Mouse (Mus musculus) midbrain, postnatal 0 days (tissue): Measurements from ENCODE around the gene Arhgef19. TPM values are rescaled to one million over a fixed set of nuclear protein-coding genes. Genes with fewer than 3 reads are reported as not detected.

ENCODE experiments used
- ATAC-seq: fragments of 200-750 bp; cut with Nextera tagmentation; 2 replicates; pipeline ENCODE4 v1.8.0; 2017; ENCODE audit warnings: moderate number of reproducible peaks, mild to moderate bottlenecking, moderate TSS enrichment, moderate library complexity; ENCODE audit not compliant: low FRiP score
- DNase-seq: peaks from one replicate; pipeline ENCODE4 v3.0.0-alpha.2; 2015; ENCODE audit warnings: low spot score
- H3K27ac ChIP-seq: fragments of 300-500 bp; sonication (generic); 2 replicates; pipeline ENCODE4 v1.5.1; 2014; ENCODE audit warnings: low read depth, mild to moderate bottlenecking, low read length, mixed read lengths
- H3K27me3 ChIP-seq: fragments of 300-500 bp; sonication (generic); 2 replicates; pipeline ENCODE4 v1.6.1; 2014; ENCODE audit warnings: low read length, control low read depth, mixed read lengths; ENCODE audit not compliant: insufficient read depth
- H3K36me3 ChIP-seq: fragments of 300-500 bp; sonication (generic); 2 replicates; pipeline ENCODE4 v1.6.1; 2014; ENCODE audit warnings: low read length, control low read depth, mixed read lengths; ENCODE audit not compliant: insufficient read depth
- H3K4me1 ChIP-seq: fragments of 300-500 bp; sonication (generic); 2 replicates; pipeline ENCODE4 v1.6.1; 2014; ENCODE audit warnings: mild to moderate bottlenecking, control low read depth, antibody characterized with exemption, low read length, mixed read lengths; ENCODE audit not compliant: insufficient read depth
- H3K4me2 ChIP-seq: fragments of 300-500 bp; sonication (generic); 2 replicates; pipeline ENCODE4 v1.6.1; 2014; ENCODE audit warnings: low read depth, mild to moderate bottlenecking, low read length, mixed read lengths; ENCODE audit not compliant: poor library complexity, severe bottlenecking
- H3K4me3 ChIP-seq: fragments of 300-500 bp; sonication (generic); 2 replicates; pipeline ENCODE4 v1.5.1; 2014; ENCODE audit warnings: low read depth, mild to moderate bottlenecking, low read length, moderate library complexity
- H3K9ac ChIP-seq: fragments of 300-500 bp; sonication (generic); replicated peaks from 2 replicates; pipeline ENCODE4 v1.6.1; 2014; ENCODE audit warnings: mild to moderate bottlenecking, low read length, moderate library complexity, mixed read lengths; ENCODE audit not compliant: poor library complexity, severe bottlenecking
- H3K9me3 ChIP-seq: fragments of 300-500 bp; sonication (generic); 2 replicates; pipeline ENCODE4 v1.6.1; 2016; ENCODE audit warnings: low read length, control low read depth
- CTCF ChIP-seq: IDR thresholded peaks from 2 replicates; pipeline ENCODE4 v1.5.1; 2016; ENCODE audit warnings: antibody characterized with exemption, mild to moderate bottlenecking
- WGBS: fragments of 180-500 bp; shearing (Covaris S2); extraction: QIAGEN DNeasy Blood & Tissue Kit; methylation state at CpG from one replicate; pipeline ENCODE4 v1.1.7; 2014; 5-methylcytosine and 5-hydroxymethylcytosine counted together
- polyA plus RNA-seq: library from polyadenylated mRNA; unstranded; fragments of >200 nt; fragmentation: Nextera tagmentation; extraction: Ambion mirVana; gene quantifications from 2 replicates; pipeline ENCODE4 v1.2.1, GENCODE M21; 2015
- total RNA-seq: library from RNA; depleted of rRNA; stranded (reverse); fragments of >200 nt; gene quantifications from 2 replicates; pipeline ENCODE4 v1.2.3, GENCODE M21; 2014

The Arhgef19 gene
- total and polyA plus RNA-seq, 2 experiments from 2014 or later, result 1.3 TPM

- no peak overlapping the region for H3K27ac ChIP-seq
Observed at GRCm38 (mm10) chr4:141281153-141281552, 41.9 kb downstream of the Arhgef19 start.

DNA sequence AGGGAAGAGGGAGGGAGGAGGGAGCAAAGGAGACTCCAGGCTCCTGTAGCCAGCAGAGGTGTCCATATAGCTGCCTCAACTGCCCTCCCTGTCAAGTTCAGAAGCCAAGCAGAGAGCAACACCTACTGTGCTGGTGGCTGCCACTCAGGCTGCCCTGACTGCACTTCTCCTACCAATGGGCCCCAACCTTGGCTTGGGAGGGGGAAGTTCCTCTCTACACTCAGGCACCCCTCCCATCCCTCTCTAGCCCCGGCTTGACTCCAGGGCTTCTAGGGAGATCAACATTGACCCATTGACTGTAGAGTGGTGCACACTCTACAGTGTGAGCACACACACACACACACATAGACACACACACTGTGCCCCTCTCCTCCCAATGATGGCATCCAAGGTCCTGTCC, 42.3 kb downstream of the Arhgef19 start:
- TF ChIP-seq CTCF, result no peak
- Histone ChIP-seq H3K36me3 (no peaks in the 10 kb centered on the region), H3K27me3 (no peaks in the 10 kb centered on the region), H3K4me1 (0 out of 2 replicates have a peak, but pooled peaks cover 2% of the 10 kb centered on the region), H3K4me2 (no peak overlapping the region), H3K9me3 (no peaks in the 10 kb centered on the region), H3K4me3 (no peak overlapping the region), H3K27ac (no peak overlapping the region), H3K9ac (no peak overlapping the region)
- DNase-seq (no peak), ATAC-seq (no peak)
- WGBS, result 22% methylated on average over 1 of the region's 1 CpGs

More at GRCm38 (mm10) chr4:141281153-141281552, 41.9 kb downstream of the Arhgef19 start:
- Histone ChIP-seq H3K4me1 (0 out of 2 replicates have a peak, but pooled peaks cover 2% of the 10 kb centered on the region), H3K9me3 (no peaks in the 10 kb centered on the region), H3K9ac (no peak overlapping the region), H3K27me3 (no peaks in the 10 kb centered on the region), H3K4me2 (no peak overlapping the region), H3K36me3 (no peaks in the 10 kb centered on the region), H3K4me3 (no peak overlapping the region)
- ATAC-seq (no peak), DNase-seq (no peak)
- 61% methylated on average over 6 of the region's 6 CpGs for WGBS
- TF ChIP-seq CTCF, result no peak

GRCm38 (mm10) chr4:141282087-141282486, 42.8 kb downstream of the Arhgef19 start:
- 68% methylated on average over 3 of the region's 3 CpGs for WGBS
- H3K4me2 ChIP-seq, result no peak overlapping the region
- DNase-seq (no peak), ATAC-seq (no peak)
- no peak overlapping the region for H3K9ac ChIP-seq
- H3K9me3 ChIP-seq, result no peaks in the 10 kb centered on the region
- H3K27me3 ChIP-seq, result no peaks in the 10 kb centered on the region
- TF ChIP-seq CTCF, result no peak
- no peak overlapping the region for H3K27ac ChIP-seq
- no peaks in the 10 kb centered on the region for H3K36me3 ChIP-seq
- H3K4me3 ChIP-seq, result no peak overlapping the region
- 0 out of 2 replicates have a peak, but pooled peaks cover 2% of the 10 kb centered on the region for H3K4me1 ChIP-seq

DNA sequence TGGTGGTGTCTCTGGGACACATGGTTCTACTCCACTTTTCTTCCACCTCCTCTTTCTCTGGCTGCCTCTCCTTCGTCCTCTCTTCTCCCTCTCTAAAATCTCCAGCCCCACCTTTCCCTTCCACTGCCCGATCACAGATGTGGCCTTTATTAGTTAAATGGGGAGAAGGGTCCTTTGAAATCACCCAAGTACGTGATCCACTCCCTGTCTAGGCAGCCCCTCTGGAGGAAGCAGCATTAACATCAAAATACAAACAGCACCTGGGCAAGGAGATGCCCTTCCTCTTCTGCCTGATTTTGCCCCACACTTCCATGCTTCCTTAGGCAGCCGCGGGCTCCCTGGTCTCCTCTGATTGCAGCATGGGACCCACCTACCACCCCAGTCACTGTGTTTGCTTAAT, 43.3 kb downstream of the Arhgef19 start:
- ATAC-seq, result no peak
- WGBS, result 50% methylated on average over 5 of the region's 5 CpGs
- TF ChIP-seq CTCF, result no peak
- Histone ChIP-seq H3K4me3 (no peak overlapping the region), H3K9me3 (no peaks in the 10 kb centered on the region), H3K4me2 (no peak overlapping the region), H3K27me3 (no peaks in the 10 kb centered on the region), H3K4me1 (0 out of 2 replicates have a peak, but pooled peaks cover 5% of the 10 kb centered on the region), H3K36me3 (no peaks in the 10 kb centered on the region), H3K27ac (no peak overlapping the region), H3K9ac (no peak overlapping the region)
- no peak for DNase-seq

DNA sequence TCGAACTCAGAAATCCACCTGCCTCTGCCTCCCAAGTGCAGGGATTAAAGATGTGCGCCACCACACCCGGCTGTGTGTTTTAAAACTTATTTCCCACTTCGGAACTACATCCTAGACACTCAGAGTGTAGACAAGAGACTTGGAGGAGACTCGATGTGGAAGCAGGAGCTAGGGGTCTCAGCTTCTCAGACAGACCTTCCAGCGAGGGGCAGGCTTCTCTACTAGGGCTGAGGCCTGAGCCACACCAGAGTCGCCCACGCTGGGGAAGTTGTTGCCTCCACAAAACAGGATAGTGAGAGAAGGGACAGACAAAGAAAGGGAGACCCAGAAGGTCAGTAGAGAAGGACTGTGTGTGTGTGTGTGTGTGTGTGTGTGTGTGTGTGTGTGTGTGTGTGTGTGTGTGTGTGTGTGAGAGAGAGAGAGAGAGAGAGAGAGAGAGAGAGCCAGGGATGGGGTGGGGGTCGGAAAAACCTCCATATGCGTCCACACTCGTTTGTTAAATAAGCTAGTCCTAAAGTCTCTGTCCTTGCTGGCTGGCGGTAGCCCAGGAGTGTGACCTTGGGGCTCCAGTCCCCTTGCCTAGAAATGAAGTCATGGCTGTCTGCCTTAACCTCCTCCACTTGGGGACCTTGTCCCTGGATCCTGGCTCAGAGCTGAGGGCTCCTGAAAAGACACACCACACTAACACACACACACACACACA, 44.0 kb downstream of the Arhgef19 start:
- Histone ChIP-seq H3K36me3 (no peaks in the 10 kb centered on the region), H3K27ac (no peak overlapping the region), H3K27me3 (no peaks in the 10 kb centered on the region), H3K9ac (no peak overlapping the region), H3K4me2 (no peak overlapping the region), H3K9me3 (no peaks in the 10 kb centered on the region), H3K4me1 (0 out of 2 replicates have a peak, but pooled peaks cover 5% of the 10 kb centered on the region), H3K4me3 (no peak overlapping the region)
- TF ChIP-seq CTCF, result no peak
- 56% methylated on average over 12 of the region's 12 CpGs for WGBS
- DNase-seq, result no peak
- no peak for ATAC-seq

GRCm38 (mm10) chr4:141283879-141284411, 44.6 kb downstream of the Arhgef19 start:
- H3K4me1 ChIP-seq, result 0 out of 2 replicates have a peak, but pooled peaks cover 5% of the 10 kb centered on the region

More at GRCm38 (mm10) chr4:141283879-141284411, 44.6 kb downstream of the Arhgef19 start:
- DNase-seq (no peak), ATAC-seq (no peak)
- H3K9ac ChIP-seq, result no peak overlapping the region
- TF ChIP-seq CTCF, result no peak
- no peaks in the 10 kb centered on the region for H3K9me3 ChIP-seq
- no peak overlapping the region for H3K27ac ChIP-seq
- H3K27me3 ChIP-seq, result no peaks in the 10 kb centered on the region
- H3K4me3 ChIP-seq, result no peak overlapping the region
- H3K4me2 ChIP-seq, result no peak overlapping the region
- WGBS, result 17% methylated on average over 8 of the region's 8 CpGs
- no peaks in the 10 kb centered on the region for H3K36me3 ChIP-seq
